Mouse (Mus musculus) MEL-GATA-1-ER (cell line): ENCODE measurements at regions not wholly inside any gene's neighbourhood (a gene's known extent, or its start where the extent isn't known, plus 50 kb on each side); places are given as distances from the start of the nearest gene placed in this dataset.
"Not testable (repeated sequence)": the region's sequence is repeated elsewhere in the genome, so short reads cannot be mapped to it uniquely, and the experiment has no call there.

Source experiments
- DNase-seq: peaks from one replicate; pipeline ENCODE4 v3.0.0-alpha.2; 2012; ENCODE audit warnings: low read depth; ENCODE audit errors: extremely low read depth

- no peak for DNase-seq
Observed at GRCm38 (mm10) chr3:113105979-113106378, 152.7 kb downstream of the Amy2a5 start.

- not testable (repeated sequence) for DNase-seq
Observed at GRCm38 (mm10) chr3:113090850-113091249, 167.8 kb downstream of the Amy2a5 start.

- peak; percentile 47 for DNase-seq
Observed at GRCm38 (mm10) chr3:113080704-113081103, 177.9 kb downstream of the Amy2a5 start.
